Mouse (Mus musculus) CH12.LX (cell line): ENCODE results near the gene Lama2. TPM values are rescaled to one million over a fixed set of nuclear protein-coding genes. Genes with fewer than 3 reads are reported as not detected.
"Not testable (repeated sequence)": the region's sequence is repeated elsewhere in the genome, so short reads cannot be mapped to it uniquely, and the experiment has no call there.

Source experiments
- DNase-seq: peaks from one replicate; pipeline ENCODE4 v3.0.0-alpha.2; 2013; ENCODE audit errors: extremely low read depth
- H3K27ac ChIP-seq: 2 replicates; pipeline ENCODE4 v1.5.1; 2012; ENCODE audit warnings: low read depth, mild to moderate bottlenecking, control low read depth, moderate library complexity; ENCODE audit not compliant: insufficient read depth
- H3K27me3 ChIP-seq: replicated peaks from 2 replicates; pipeline ENCODE3; 2012; ENCODE audit warnings: inconsistent platforms
- H3K36me3 ChIP-seq, 2 experiments: replicated peaks in 1 of 2; 2 replicates each; pipeline versions ENCODE3 to v1.6.1; 2012; ENCODE audit warnings: inconsistent platforms in 1 of 2, low read length in 1 of 2, mild to moderate bottlenecking in 1 of 2, mixed read lengths in 1 of 2, moderate library complexity in 1 of 2; ENCODE audit not compliant: control insufficient read depth in 1 of 2, insufficient read depth in 1 of 2
- H3K4me1 ChIP-seq, 2 experiments: 2 replicates each; pipeline ENCODE4 v1.6.1; 2012; ENCODE audit warnings: inconsistent platforms in 1 of 2, moderate library complexity in 1 of 2; ENCODE audit not compliant: insufficient read depth in 2 of 2, control insufficient read depth in 1 of 2
- H3K4me2 ChIP-seq: 2 replicates; pipeline ENCODE4 v1.6.1; 2012; ENCODE audit warnings: low read depth, mild to moderate bottlenecking, control low read depth; ENCODE audit not compliant: poor library complexity, insufficient read depth, severe bottlenecking
- H3K4me3 ChIP-seq, 3 experiments: fragments of 150-350 bp in 1 of 3; sonication (generic) in 1 of 3; replicated peaks in 1 of 3; 2 replicates each; pipeline versions ENCODE3 to v1.5.1; 2011 to 2012; ENCODE audit warnings: low read depth in 2 of 3, low read length in 2 of 3, mild to moderate bottlenecking in 2 of 3, moderate library complexity in 2 of 3, control low read depth in 1 of 3, improper control_type of control experiment in 1 of 3, inconsistent platforms in 1 of 3, mixed read lengths in 1 of 3; ENCODE audit not compliant: poor library complexity in 1 of 3
- H3K79me2 ChIP-seq: replicated peaks from 2 replicates; pipeline ENCODE4 v1.6.1; 2012; ENCODE audit warnings: mild to moderate bottlenecking, moderate library complexity; ENCODE audit not compliant: control insufficient read depth, poor library complexity, insufficient read depth, severe bottlenecking; ENCODE audit errors: extremely low read depth
- H3K9ac ChIP-seq: 2 replicates; pipeline ENCODE4 v1.6.1; 2012; ENCODE audit warnings: low read depth, mild to moderate bottlenecking, control low read depth, moderate library complexity; ENCODE audit not compliant: insufficient read depth
- H3K9me3 ChIP-seq: replicated peaks from 2 replicates; pipeline ENCODE3; 2012; ENCODE audit warnings: low read length, inconsistent platforms, mixed read lengths
- BHLHE40 ChIP-seq: IDR thresholded peaks from 2 replicates; pipeline ENCODE4 v1.6.1; 2011; ENCODE audit warnings: mild to moderate bottlenecking, low read depth, low read length, improper control_type of control experiment
- ELF1 ChIP-seq: IDR thresholded peaks from 2 replicates; pipeline ENCODE4 v1.6.1; 2014; ENCODE audit warnings: low read depth, mild to moderate bottlenecking, inconsistent platforms, low read length, improper control_type of control experiment
- ETS1 ChIP-seq: conservative IDR thresholded peaks from 2 replicates; pipeline ENCODE4 v1.6.1; 2012; ENCODE audit warnings: low read depth, mild to moderate bottlenecking, inconsistent platforms, low read length, improper control_type of control experiment, moderate library complexity
- GABPA ChIP-seq: IDR thresholded peaks from 2 replicates; pipeline ENCODE4 v1.6.1; 2012; ENCODE audit warnings: low read depth, low read length, improper control_type of control experiment, inconsistent platforms; ENCODE audit not compliant: insufficient replicate concordance
- JUN ChIP-seq: IDR thresholded peaks from 2 replicates; pipeline ENCODE4 v1.6.1; 2011; ENCODE audit warnings: low read depth, mild to moderate bottlenecking, low read length, improper control_type of control experiment, moderate library complexity; ENCODE audit not compliant: insufficient read depth
- JUND ChIP-seq: conservative IDR thresholded peaks from 2 replicates; pipeline ENCODE4 v1.6.1; 2011; ENCODE audit warnings: low read depth, low read length, improper control_type of control experiment
- KAT2A ChIP-seq: IDR thresholded peaks from 2 replicates; pipeline ENCODE4 v1.6.1; 2012; ENCODE audit warnings: low read length, improper control_type of control experiment, inconsistent platforms; ENCODE audit not compliant: insufficient replicate concordance
- MAFK ChIP-seq: IDR thresholded peaks from 2 replicates; pipeline ENCODE4 v1.6.1; 2011; ENCODE audit warnings: low read length, improper control_type of control experiment; ENCODE audit not compliant: insufficient replicate concordance
- MEF2A ChIP-seq: IDR thresholded peaks from 2 replicates; pipeline ENCODE4 v1.6.1; 2014; ENCODE audit warnings: low read depth, mild to moderate bottlenecking, inconsistent platforms, low read length, improper control_type of control experiment, borderline replicate concordance
- MYC ChIP-seq: IDR thresholded peaks from 2 replicates; pipeline ENCODE4 v1.6.1; 2011; ENCODE audit warnings: low read depth, mild to moderate bottlenecking, improper control_type of control experiment, low read length
- NELFE ChIP-seq: IDR thresholded peaks from 2 replicates; pipeline ENCODE4 v1.6.1; 2011; ENCODE audit warnings: low read depth, low read length, improper control_type of control experiment
- NRF1 ChIP-seq: IDR thresholded peaks from 2 replicates; pipeline ENCODE4 v1.6.1; 2014; ENCODE audit warnings: low read depth, mild to moderate bottlenecking, inconsistent platforms, low read length, improper control_type of control experiment, moderate library complexity
- POLR2A ChIP-seq: IDR thresholded peaks from 2 replicates; pipeline ENCODE4 v1.6.1; 2011; ENCODE audit warnings: low read depth, mild to moderate bottlenecking, improper control_type of control experiment, low read length
- RAD21 ChIP-seq: IDR thresholded peaks from 2 replicates; pipeline ENCODE4 v1.6.1; 2011; ENCODE audit warnings: low read depth, mild to moderate bottlenecking, low read length, improper control_type of control experiment, moderate library complexity
- USF1 ChIP-seq: IDR thresholded peaks from 2 replicates; pipeline ENCODE4 v1.6.1; 2014; ENCODE audit warnings: low read depth, mild to moderate bottlenecking, inconsistent platforms, low read length, improper control_type of control experiment
- USF2 ChIP-seq: conservative IDR thresholded peaks from 2 replicates; pipeline ENCODE4 v1.6.1; 2011; ENCODE audit warnings: low read depth, low read length, improper control_type of control experiment
- ZC3H11A ChIP-seq: IDR thresholded peaks from 2 replicates; pipeline ENCODE4 v1.6.1; 2012; ENCODE audit warnings: low read depth, mild to moderate bottlenecking, inconsistent platforms, low read length, improper control_type of control experiment
- ZMIZ1 ChIP-seq: IDR thresholded peaks from 2 replicates; pipeline ENCODE4 v1.6.1; 2012; ENCODE audit warnings: low read depth, mild to moderate bottlenecking, inconsistent platforms, low read length, improper control_type of control experiment
- ZNF384 ChIP-seq: IDR thresholded peaks from 2 replicates; pipeline ENCODE4 v1.6.1; 2012; ENCODE audit warnings: low read depth, low read length, improper control_type of control experiment, inconsistent platforms
- dilution Hi-C: fragments of 300-500 bp; cut with MboI; formaldehyde crosslinking; loops from 2 replicates; pipeline ENCODE4 v1.14.3; 2020; ENCODE audit warnings: low sequenced_read_pairs; ENCODE audit not compliant: extremely low pct_unique_long_range_greater_than_20kb, extremely low pct_ligation_motif_present
- in situ Hi-C: fragments of 300-500 bp; cut with MboI; formaldehyde crosslinking; loops from 3 replicates; pipeline ENCODE4 v1.14.3; 2019; ENCODE audit warnings: low sequenced_read_pairs, low pct_ligation_motif_present, low pct_unique_long_range_greater_than_20kb, mixed read lengths
- polyA plus RNA-seq: library from polyadenylated mRNA; unstranded; fragments of >175 nt; gene quantifications from 2 replicates; pipeline ENCODE4 v1.2.1, GENCODE M21; 2012; ENCODE audit warnings: low read depth; ENCODE audit not compliant: insufficient read length
- total RNA-seq, 2 experiments: library from RNA; depleted of rRNA; stranded (reverse); fragments of 300-350 nt in 1 of 2; fragments of >200 nt in 1 of 2; gene quantifications; 2 replicates each; pipeline ENCODE4 v1.2.3; 2012 to 2014

The Lama2 gene
- total and polyA plus RNA-seq, 3 experiments = not detected

GRCm38 (mm10) chr10:26985451-26985850 lies 634.1 kb downstream of the Lama2 start:
- Histone ChIP-seq H3K4me2 (no peak overlapping the region), H3K4me3 (no peak overlapping the region), H3K27ac (no peak overlapping the region), H3K9ac (no peak overlapping the region), H3K4me1 (no peaks in the 10 kb centered on the region), H3K36me3 (no peaks in the 10 kb centered on the region), H3K9me3 (no peaks in the 10 kb centered on the region), H3K27me3 (no peaks in the 10 kb centered on the region), H3K79me2 (no peaks in the 10 kb centered on the region)
- TF ChIP-seq NELFE = no peak
- no peak for TF ChIP-seq MYC
- TF ChIP-seq NRF1 = no peak
- in situ Hi-C loops (loop anchor here (25.0 kb wide), 1 partner anchor 273 kb away; no protein-coding TSS in a partner anchor), dilution Hi-C loops (no loop called here)
- DNase-seq = no peak

GRCm38 (mm10) chr10:26984082-26984481 lies 635.5 kb downstream of the Lama2 start:
- H3K9ac ChIP-seq, H3K4me3 ChIP-seq, H3K4me1 ChIP-seq, H3K27ac ChIP-seq, H3K9me3 ChIP-seq, H3K27me3 ChIP-seq, H3K79me2 ChIP-seq, H3K4me2 ChIP-seq, DNase-seq, dilution Hi-C loops, H3K36me3 ChIP-seq: not testable (repeated sequence)
- in situ Hi-C loops = loop anchor here (25.0 kb wide), 1 partner anchor 272 kb away; no protein-coding TSS in a partner anchor

- DNase-seq = no peak
- TF ChIP-seq USF1 = no peak
- no peak for TF ChIP-seq ZNF384
- TF ChIP-seq POLR2A = no peak
- no peak for TF ChIP-seq RAD21
- TF ChIP-seq ZC3H11A = no peak
- TF ChIP-seq ZMIZ1 = no peak
- TF ChIP-seq ELF1 = no peak
- TF ChIP-seq KAT2A = no peak
- TF ChIP-seq NELFE = no peak
- no peak for TF ChIP-seq JUND
- no peak for TF ChIP-seq MYC
- TF ChIP-seq ETS1 = no peak
- no peak for TF ChIP-seq MEF2A
- no peak for TF ChIP-seq MAFK
- no peak for TF ChIP-seq USF2
- no peak for TF ChIP-seq GABPA
- no peak for TF ChIP-seq JUN
- no peak for TF ChIP-seq BHLHE40
- TF ChIP-seq, all 38 proteins: peak for 0
- Histone ChIP-seq H3K27ac (no peak overlapping the region), H3K4me1 (no peaks in the 10 kb centered on the region), H3K4me2 (no peak overlapping the region), H3K79me2 (no peaks in the 10 kb centered on the region), H3K36me3 (no peaks in the 10 kb centered on the region), H3K9ac (no peak overlapping the region), H3K9me3 (no peaks in the 10 kb centered on the region), H3K27me3 (no peaks in the 10 kb centered on the region), H3K4me3 (no peak overlapping the region)
- dilution Hi-C loops (no loop called here), in situ Hi-C loops (loop anchor here (25.0 kb wide), 1 partner anchor 271 kb away; no protein-coding TSS in a partner anchor)
Measured at GRCm38 (mm10) chr10:26983583-26983982, 636.0 kb downstream of the Lama2 start.
